Mouse (Mus musculus) ES-E14 (cell line): ENCODE results near the gene Rbp7.
"Not testable (repeated sequence)": the region's sequence is repeated elsewhere in the genome, so short reads cannot be mapped to it uniquely, and the experiment has no call there.

Experiments
- MAFK ChIP-seq: IDR thresholded peaks from 2 replicates; pipeline ENCODE4 v1.6.1; 2014; ENCODE audit warnings: mild to moderate bottlenecking, low read depth, low read length, inconsistent platforms; ENCODE audit not compliant: insufficient read depth
- ZC3H11A ChIP-seq: IDR thresholded peaks from 2 replicates; pipeline ENCODE4 v1.6.1; 2012; ENCODE audit warnings: low read depth, mild to moderate bottlenecking, inconsistent platforms, low read length, borderline replicate concordance
- ZNF384 ChIP-seq: IDR thresholded peaks from 2 replicates; pipeline ENCODE4 v1.6.1; 2012; ENCODE audit warnings: low read depth, low read length, inconsistent platforms

GRCm38 (mm10) chr4:149460475-149460874 is 5.7 kb upstream of the Rbp7 start:
- not testable (repeated sequence) for TF ChIP-seq MAFK, ZC3H11A, ZNF384
